Mouse (Mus musculus) heart, adult 18-20 months (tissue): ENCODE data around the gene Atg7. TPM values are rescaled to one million over a fixed set of nuclear protein-coding genes. Genes with fewer than 3 reads are reported as not detected.

ENCODE experiments used
- DNase-seq, 2 experiments: peaks; one replicate each; pipeline ENCODE4 v3.0.0; 2021 to 2022; ENCODE audit warnings: mixed read lengths in 1 of 2
- total RNA-seq, 2 experiments: library from RNA; stranded (reverse); gene quantifications; 2 replicates each; pipeline ENCODE4 v1.2.3; 2021

Gene Atg7
- total RNA-seq, 2 experiments from 2014 or later = 11.0 to 13.2 TPM

DNA sequence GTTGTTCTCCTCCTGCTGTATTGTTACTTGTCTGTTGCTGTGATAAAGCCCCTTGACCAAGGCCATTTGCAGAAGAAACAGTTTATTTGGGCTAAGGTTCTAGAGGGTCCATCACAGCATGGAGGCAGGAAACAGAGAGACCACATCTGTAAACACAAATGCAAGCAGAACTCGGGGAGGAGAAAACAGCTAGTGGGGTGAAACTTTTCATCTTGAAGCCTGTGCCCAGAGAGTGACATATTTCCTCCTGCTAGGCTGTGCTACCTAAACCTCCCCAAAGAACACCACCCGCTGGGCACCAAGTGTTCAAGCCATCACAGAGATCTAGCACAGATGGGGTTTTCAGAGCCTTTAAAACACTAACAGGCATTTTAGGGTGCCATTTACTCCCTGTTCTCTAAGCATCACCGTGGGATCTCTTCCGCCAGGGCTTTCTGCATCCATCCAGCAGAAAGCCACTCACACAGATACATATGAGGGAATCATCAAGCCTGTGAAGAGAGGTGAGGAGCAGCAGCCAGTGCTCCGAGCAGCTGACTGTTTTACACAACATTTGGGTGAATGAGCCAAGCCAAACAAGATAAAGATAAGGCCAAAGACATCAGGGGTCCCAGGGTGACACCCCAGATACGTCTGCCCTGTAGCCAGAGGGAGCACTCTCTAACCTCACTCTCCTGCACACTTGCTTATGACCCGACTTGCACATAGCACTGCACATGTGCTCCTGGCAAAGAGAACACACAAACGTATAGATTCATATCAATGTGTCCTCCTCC, 262.5 kb downstream of the Atg7 start:
- no peak for DNase-seq

DNA sequence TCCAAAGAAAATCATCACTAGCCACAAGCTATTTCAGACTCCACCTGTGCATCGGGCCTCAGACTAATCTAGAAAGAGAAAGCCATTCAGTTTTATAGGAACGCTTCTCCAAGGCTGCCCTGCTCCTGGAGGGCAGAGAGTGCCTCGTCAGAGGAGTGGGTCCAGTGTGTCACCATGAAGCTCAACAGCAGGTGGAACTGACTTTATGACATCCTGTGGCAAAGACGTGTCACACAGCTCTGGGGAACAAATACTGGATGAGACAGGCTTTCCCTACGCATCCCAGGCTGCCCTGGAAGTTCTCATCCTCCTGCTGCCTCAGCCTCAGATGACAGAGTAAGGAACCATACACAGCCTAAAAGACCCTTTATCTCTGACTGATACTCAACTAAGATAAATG, 263.3 kb downstream of the Atg7 start:
- DNase-seq = no peak

DNA sequence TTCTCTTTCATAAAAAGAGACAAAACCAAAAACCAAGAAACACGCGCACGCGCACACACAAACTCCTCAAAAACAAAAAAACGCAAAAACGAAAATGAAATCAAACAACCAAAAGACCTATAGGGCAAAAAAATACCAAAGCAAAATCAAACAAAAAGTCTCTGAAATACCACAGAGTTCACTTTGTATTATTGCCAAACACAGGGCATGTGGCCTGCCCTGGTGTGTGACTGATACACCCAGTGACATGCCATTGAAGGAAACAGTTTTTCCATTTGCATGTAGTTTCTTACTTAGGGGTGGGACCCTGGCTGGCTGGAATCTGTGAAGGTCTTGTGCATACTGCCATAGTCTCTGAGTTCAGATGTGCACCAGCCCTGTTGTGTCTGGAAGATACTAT, 264.6 kb downstream of the Atg7 start:
- no peak for DNase-seq

DNA sequence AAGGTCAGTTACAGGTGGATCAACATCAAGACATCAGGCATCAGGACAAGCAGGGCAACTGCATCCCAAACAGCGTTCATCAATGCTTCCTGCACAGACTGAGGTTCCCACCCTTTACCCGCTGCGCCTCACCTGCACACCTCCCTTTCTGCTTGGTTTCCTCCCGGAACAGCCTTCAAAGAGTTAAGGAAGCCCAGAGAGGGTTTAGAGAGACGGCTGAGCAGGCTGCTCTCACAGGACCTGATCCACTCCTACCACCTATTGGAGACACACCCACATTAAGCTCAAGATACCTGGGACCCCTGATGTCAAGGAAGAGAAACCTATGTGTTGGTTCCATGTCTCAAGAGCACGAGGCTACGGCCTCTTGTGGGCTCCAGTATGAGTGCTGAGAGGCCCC, 266.9 kb downstream of the Atg7 start:
- DNase-seq = no peak

Other genes with a start within 250 kb of the Atg7 start
- gene Hrh1, start 245.2 kb upstream of the Atg7 start, total RNA-seq = under 1 TPM; 0.49 to 0.67 TPM